Mouse (Mus musculus) MEL (cell line): ENCODE results near the gene Hadha.

Experiments
- CTCF ChIP-seq, 3 experiments: IDR thresholded peaks in 2 of 3; conservative IDR thresholded peaks in 1 of 3; 2 replicates each; pipeline ENCODE4 v1.5.1; 2011 to 2012; ENCODE audit warnings: low read length in 3 of 3, low read depth in 2 of 3, mild to moderate bottlenecking in 2 of 3, improper control_type of control experiment in 1 of 3, inconsistent platforms in 1 of 3, mixed read lengths in 1 of 3, moderate library complexity in 1 of 3; ENCODE audit not compliant: control insufficient read depth in 1 of 3, insufficient read depth in 1 of 3, poor library complexity in 1 of 3, severe bottlenecking in 1 of 3
- E2F4 ChIP-seq: IDR thresholded peaks from 2 replicates; pipeline ENCODE4 v1.6.1; 2011; ENCODE audit warnings: low read depth, low read length, improper control_type of control experiment, borderline replicate concordance
- ETS1 ChIP-seq: IDR thresholded peaks from 2 replicates; pipeline ENCODE4 v1.6.1; 2012; ENCODE audit warnings: low read depth, mild to moderate bottlenecking, inconsistent platforms, low read length, improper control_type of control experiment, moderate library complexity
- POLR2A ChIP-seq, 2 experiments: IDR thresholded peaks; 2 replicates each; pipeline ENCODE4 v1.6.1; 2011 to 2012; ENCODE audit warnings: low read length in 2 of 2, mild to moderate bottlenecking in 2 of 2, control low read depth in 1 of 2, improper control_type of control experiment in 1 of 2, low read depth in 1 of 2, moderate library complexity in 1 of 2; ENCODE audit not compliant: control insufficient read depth in 1 of 2, insufficient read depth in 1 of 2, poor library complexity in 1 of 2
- RAD21 ChIP-seq: IDR thresholded peaks from 2 replicates; pipeline ENCODE4 v1.6.1; 2011; ENCODE audit warnings: mild to moderate bottlenecking, low read depth, low read length, improper control_type of control experiment
- TCF12 ChIP-seq: IDR thresholded peaks from 2 replicates; pipeline ENCODE4 v1.6.1; 2014; ENCODE audit warnings: low read depth, mild to moderate bottlenecking, inconsistent platforms, low read length, improper control_type of control experiment, moderate library complexity
- ZMIZ1 ChIP-seq: IDR thresholded peaks from 2 replicates; pipeline ENCODE4 v1.6.1; 2012; ENCODE audit warnings: low read depth, mild to moderate bottlenecking, inconsistent platforms, low read length, improper control_type of control experiment, moderate library complexity

- no peak for TF ChIP-seq RAD21
- TF ChIP-seq ETS1, result no peak
- TF ChIP-seq POLR2A (IDR thresholded peaks at IDR 0.05; ENCODE audit: control insufficient read depth in 1 of 2, insufficient read depth in 1 of 2, low read depth in 1 of 2, low read length in 2 of 2, poor library complexity in 1 of 2), result no peak
- no peak for TF ChIP-seq TCF12
- TF ChIP-seq ZMIZ1, result no peak
- TF ChIP-seq CTCF (IDR thresholded peaks at IDR 0.05 in 2 of 3, conservative IDR thresholded peaks at IDR 0.05 in 1 of 3; ENCODE audit: control insufficient read depth in 1 of 3, insufficient read depth in 1 of 3, low read depth in 2 of 3, low read length in 3 of 3, poor library complexity in 1 of 3, severe bottlenecking in 1 of 3), result no peak
- TF ChIP-seq E2F4, result no peak
Measured at GRCm38 (mm10) chr5:30175811-30176210, 20.8 kb upstream of the Hadha start.
